Mouse (Mus musculus): ENCODE measurements around the gene Olfr250. TPM values are rescaled to one million over a fixed set of nuclear protein-coding genes. Genes with fewer than 3 reads are reported as not detected.

The Olfr250 gene
- polyA plus RNA-seq, 1 experiment from 2014 or later, result not detected

Other genes with a start within 250 kb of the Olfr250 start
- gene Olfr890, start 224.4 kb upstream of the Olfr250 start, polyA plus RNA-seq (2014; fragmentation: Nextera tagmentation; extraction: Ambion mirVana), result not detected in 2 replicates
- gene Olfr891, start 186.1 kb upstream of the Olfr250 start, polyA plus RNA-seq (2014; fragmentation: Nextera tagmentation; extraction: Ambion mirVana), result not detected in 2 replicates
- not detected in 2 replicates for gene Olfr893, start 158.5 kb upstream of the Olfr250 start, polyA plus RNA-seq (2014; fragmentation: Nextera tagmentation; extraction: Ambion mirVana)
- not detected in 2 replicates for gene Olfr894, start 148.8 kb upstream of the Olfr250 start, polyA plus RNA-seq (2014; fragmentation: Nextera tagmentation; extraction: Ambion mirVana)
- gene Olfr143, start 114.1 kb upstream of the Olfr250 start, polyA plus RNA-seq (2014; fragmentation: Nextera tagmentation; extraction: Ambion mirVana), result not detected in 2 replicates
- gene Olfr895, start 99.0 kb upstream of the Olfr250 start, polyA plus RNA-seq (2014; fragmentation: Nextera tagmentation; extraction: Ambion mirVana), result not detected in 2 replicates
- not detected in 2 replicates for gene Olfr896-ps1, start 75.8 kb upstream of the Olfr250 start, polyA plus RNA-seq (2014; fragmentation: Nextera tagmentation; extraction: Ambion mirVana)
- gene Olfr25, start 37.8 kb upstream of the Olfr250 start, polyA plus RNA-seq (2014; fragmentation: Nextera tagmentation; extraction: Ambion mirVana), result not detected in 2 replicates
- not detected in 2 replicates for gene Olfr898, start 18.5 kb upstream of the Olfr250 start, polyA plus RNA-seq (2014; fragmentation: Nextera tagmentation; extraction: Ambion mirVana)
- gene Olfr251, start 10.2 kb downstream of the Olfr250 start, polyA plus RNA-seq (2014; fragmentation: Nextera tagmentation; extraction: Ambion mirVana), result not detected in 2 replicates
- not detected in 2 replicates for gene Olfr147, start 34.8 kb downstream of the Olfr250 start, polyA plus RNA-seq (2014; fragmentation: Nextera tagmentation; extraction: Ambion mirVana)
- gene Olfr901, start 62.6 kb downstream of the Olfr250 start, polyA plus RNA-seq (2014; fragmentation: Nextera tagmentation; extraction: Ambion mirVana), result not detected in 2 replicates
- not detected in 2 replicates for gene Olfr902, start 80.8 kb downstream of the Olfr250 start, polyA plus RNA-seq (2014; fragmentation: Nextera tagmentation; extraction: Ambion mirVana)
- not detected in 2 replicates for gene Olfr904, start 96.2 kb downstream of the Olfr250 start, polyA plus RNA-seq (2014; fragmentation: Nextera tagmentation; extraction: Ambion mirVana)
- not detected in 2 replicates for gene Olfr905, start 104.2 kb downstream of the Olfr250 start, polyA plus RNA-seq (2014; fragmentation: Nextera tagmentation; extraction: Ambion mirVana)
- not detected in 2 replicates for gene Olfr906, start 120.2 kb downstream of the Olfr250 start, polyA plus RNA-seq (2014; fragmentation: Nextera tagmentation; extraction: Ambion mirVana)
- gene Olfr907, start 128.9 kb downstream of the Olfr250 start, polyA plus RNA-seq (2014; fragmentation: Nextera tagmentation; extraction: Ambion mirVana), result not detected in 2 replicates
- gene Olfr911-ps1, start 154.7 kb downstream of the Olfr250 start, polyA plus RNA-seq (2014; fragmentation: Nextera tagmentation; extraction: Ambion mirVana), result not detected in 2 replicates
- not detected in 2 replicates for gene Olfr910, start 171.0 kb downstream of the Olfr250 start, polyA plus RNA-seq (2014; fragmentation: Nextera tagmentation; extraction: Ambion mirVana)
- not detected in 2 replicates for gene Olfr912, start 213.3 kb downstream of the Olfr250 start, polyA plus RNA-seq (2014; fragmentation: Nextera tagmentation; extraction: Ambion mirVana)
- not detected in 2 replicates for gene Olfr913, start 225.9 kb downstream of the Olfr250 start, polyA plus RNA-seq (2014; fragmentation: Nextera tagmentation; extraction: Ambion mirVana)
- not detected in 2 replicates for gene Olfr914, start 238.2 kb downstream of the Olfr250 start, polyA plus RNA-seq (2014; fragmentation: Nextera tagmentation; extraction: Ambion mirVana)

All from heart, embryonic 14.5 days (tissue).